Mouse (Mus musculus): ENCODE results near the gene Pnkp. TPM values are rescaled to one million over a fixed set of nuclear protein-coding genes. Genes with fewer than 3 reads are reported as not detected.
A peak's percentile ranks its signal among the peaks of the same experiment; 100 is the strongest.

The Pnkp gene
- polyA plus RNA-seq, 1 experiment from 2014 or later, result 31.6 TPM

DNA sequence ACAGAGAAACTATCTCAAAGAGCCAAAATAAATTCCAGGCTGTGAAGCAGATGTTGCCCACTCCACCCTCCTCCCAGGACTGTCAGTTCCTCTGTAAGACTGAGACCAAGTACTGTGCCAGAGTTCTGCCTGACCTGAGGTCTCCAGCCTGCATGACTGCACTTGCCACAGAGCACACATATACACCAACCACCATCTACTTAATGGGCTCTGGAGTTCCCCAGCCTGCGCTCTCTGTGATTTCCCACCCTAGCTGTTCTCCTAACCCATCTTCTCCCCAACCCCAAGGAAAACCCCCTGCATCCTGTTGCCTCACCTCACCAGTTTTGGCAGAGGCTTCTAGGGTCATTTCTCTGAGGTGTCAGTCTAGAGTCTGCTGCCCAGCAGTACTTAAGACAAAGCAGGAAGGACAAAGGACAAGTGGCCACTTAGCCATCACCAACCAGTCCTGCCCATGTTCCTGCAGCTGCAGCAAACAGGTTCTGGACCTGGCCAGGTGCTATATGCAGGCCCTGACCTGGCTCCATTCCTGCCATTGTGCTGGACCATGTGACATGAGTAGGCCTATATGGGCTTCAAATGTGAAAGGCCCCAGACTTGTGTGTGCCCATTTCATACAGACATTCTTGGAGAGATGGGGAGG, 21.4 kb upstream of the Pnkp start:
- WGBS, result 94% methylated on average over 1 of the region's 1 CpGs
- H3K9ac ChIP-seq, result no peak overlapping the region
- peaks cover 22% of the 10 kb centered on the region for H3K36me3 ChIP-seq
- peaks cover 21% of the 10 kb centered on the region for H3K4me1 ChIP-seq (replicated peaks)
- no peak for ATAC-seq (ENCODE audit: low read depth)
- peaks cover 20% of the 10 kb centered on the region for H3K27me3 ChIP-seq
- no peaks in the 10 kb centered on the region for H3K9me3 ChIP-seq
- no peak overlapping the region for H3K4me2 ChIP-seq
- no peak overlapping the region for H3K27ac ChIP-seq (replicated peaks)
- H3K4me3 ChIP-seq, result no peak overlapping the region

GRCm38 (mm10) chr7:44836016-44836404, 20.9 kb upstream of the Pnkp start:
- WGBS, result 54% methylated on average over 3 of the region's 3 CpGs
- Histone ChIP-seq H3K36me3 (peaks cover 22% of the 10 kb centered on the region), H3K4me1 (replicated peaks) (peaks cover 24% of the 10 kb centered on the region), H3K9ac (no peak overlapping the region), H3K27me3 (peaks cover 25% of the 10 kb centered on the region), H3K4me3 (no peak overlapping the region), H3K4me2 (no peak overlapping the region), H3K27ac (replicated peaks) (no peak overlapping the region), H3K9me3 (no peaks in the 10 kb centered on the region)
- no peak for ATAC-seq (ENCODE audit: low read depth)

DNA sequence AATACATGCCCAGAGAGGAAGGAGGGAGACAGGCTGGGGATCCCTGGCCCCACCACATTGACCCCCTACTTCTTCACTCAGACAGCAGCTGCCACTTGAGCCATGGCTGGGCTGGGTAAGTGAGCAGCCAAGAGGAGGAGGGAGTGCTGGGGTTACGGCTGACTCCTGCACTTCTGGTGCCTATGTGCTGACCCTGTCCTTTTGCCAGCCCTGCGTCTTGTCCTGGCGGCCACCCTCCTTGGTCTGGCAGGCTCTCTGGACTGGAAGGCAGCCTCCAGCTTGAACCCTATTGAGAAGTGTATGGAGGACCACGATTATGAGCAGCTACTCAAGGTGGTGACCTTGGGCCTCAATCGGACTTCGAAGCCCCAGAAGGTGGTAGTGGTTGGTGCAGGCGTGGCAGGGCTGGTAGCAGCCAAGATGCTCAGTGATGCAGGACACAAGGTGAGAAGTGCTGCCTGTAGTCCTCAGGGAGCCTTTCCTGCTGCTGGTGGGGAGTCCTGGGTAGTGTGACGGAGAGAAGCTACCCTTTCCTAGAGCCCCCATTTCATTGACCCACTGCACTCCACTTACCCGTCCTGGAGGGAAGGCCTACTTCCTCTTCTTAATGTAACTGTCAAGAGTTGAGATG, 20.4 kb upstream of the Pnkp start:
- Histone ChIP-seq H3K27me3 (peaks cover 30% of the 10 kb centered on the region), H3K9me3 (no peaks in the 10 kb centered on the region), H3K9ac (no peak overlapping the region), H3K4me2 (no peak overlapping the region), H3K4me1 (replicated peaks) (peaks cover 24% of the 10 kb centered on the region), H3K27ac (replicated peaks) (no peak overlapping the region), H3K36me3 (peaks cover 21% of the 10 kb centered on the region), H3K4me3 (no peak overlapping the region)
- ATAC-seq (ENCODE audit: low read depth), result no peak
- WGBS, result 85% methylated on average over 9 of the region's 9 CpGs

DNA sequence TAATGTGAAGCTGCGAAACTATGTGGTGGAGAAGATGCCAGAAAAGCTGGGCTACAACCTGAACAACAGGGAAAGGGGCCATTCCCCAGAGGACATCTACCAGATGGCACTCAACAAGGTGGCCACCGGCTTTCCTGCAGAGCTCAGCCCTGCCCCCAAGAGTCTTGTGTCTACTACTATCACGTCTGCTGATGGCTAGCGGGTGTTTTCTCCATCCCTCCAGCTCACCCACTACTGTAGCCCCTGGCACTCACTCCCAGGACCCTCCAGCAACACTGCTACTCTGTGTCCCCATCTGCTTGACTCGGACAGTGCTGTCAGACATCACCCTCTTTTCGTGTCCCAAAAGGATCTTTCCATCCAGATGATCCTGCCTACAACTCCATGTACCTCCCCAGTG, 18.9 kb upstream of the Pnkp start:
- 83% methylated on average over 6 of the region's 6 CpGs for WGBS
- Histone ChIP-seq H3K4me2 (no peak overlapping the region), H3K27ac (replicated peaks) (no peak overlapping the region), H3K4me3 (no peak overlapping the region), H3K9ac (no peak overlapping the region), H3K4me1 (replicated peaks) (peaks cover 24% of the 10 kb centered on the region), H3K36me3 (peaks cover 28% of the 10 kb centered on the region), H3K27me3 (peaks cover 40% of the 10 kb centered on the region), H3K9me3 (no peaks in the 10 kb centered on the region)
- ATAC-seq (ENCODE audit: low read depth), result no peak

DNA sequence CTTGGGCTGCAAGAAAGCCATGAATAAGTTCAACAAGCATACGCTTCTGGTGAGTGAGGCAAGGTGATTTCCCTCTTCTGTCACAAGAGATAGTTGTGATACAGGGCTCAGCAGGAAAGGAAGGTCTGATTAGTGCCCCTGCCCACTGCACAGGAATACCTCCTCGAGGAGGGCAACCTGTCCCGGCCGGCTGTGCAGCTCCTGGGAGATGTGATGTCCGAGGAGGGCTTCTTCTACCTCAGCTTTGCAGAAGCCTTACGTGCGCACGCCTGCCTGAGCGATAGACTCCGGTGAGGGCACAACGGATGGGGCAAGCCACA, 17.8 kb upstream of the Pnkp start:
- WGBS, result 30% methylated on average over 11 of the region's 11 CpGs

GRCm38 (mm10) chr7:44839491-44840191, 17.3 kb upstream of the Pnkp start:
- H3K9ac ChIP-seq, result peak overlapping the region; percentile 65
- peak overlapping the region; percentile 49 for H3K4me2 ChIP-seq
- peak overlapping the region; percentile 23 for H3K4me3 ChIP-seq
- no peaks in the 10 kb centered on the region for H3K9me3 ChIP-seq
- H3K27me3 ChIP-seq, result peaks cover 40% of the 10 kb centered on the region
- peaks cover 24% of the 10 kb centered on the region for H3K4me1 ChIP-seq (replicated peaks)
- ATAC-seq (ENCODE audit: low read depth), result peak; percentile 45
- no peak overlapping the region for H3K27ac ChIP-seq (replicated peaks)
- H3K36me3 ChIP-seq, result peaks cover 44% of the 10 kb centered on the region
- 1% methylated on average over 58 of the region's 58 CpGs for WGBS

More for the DNA sequence above, 17.8 kb upstream of the Pnkp start:
- Histone ChIP-seq H3K4me3 (peak overlapping the region; percentile 23), H3K27me3 (peaks cover 40% of the 10 kb centered on the region), H3K36me3 (peaks cover 39% of the 10 kb centered on the region), H3K9me3 (no peaks in the 10 kb centered on the region), H3K4me1 (replicated peaks) (peaks cover 24% of the 10 kb centered on the region), H3K9ac (peak overlapping the region; percentile 65), H3K4me2 (peak overlapping the region; percentile 49), H3K27ac (replicated peaks) (no peak overlapping the region)
- ATAC-seq (ENCODE audit: low read depth), result no peak

DNA sequence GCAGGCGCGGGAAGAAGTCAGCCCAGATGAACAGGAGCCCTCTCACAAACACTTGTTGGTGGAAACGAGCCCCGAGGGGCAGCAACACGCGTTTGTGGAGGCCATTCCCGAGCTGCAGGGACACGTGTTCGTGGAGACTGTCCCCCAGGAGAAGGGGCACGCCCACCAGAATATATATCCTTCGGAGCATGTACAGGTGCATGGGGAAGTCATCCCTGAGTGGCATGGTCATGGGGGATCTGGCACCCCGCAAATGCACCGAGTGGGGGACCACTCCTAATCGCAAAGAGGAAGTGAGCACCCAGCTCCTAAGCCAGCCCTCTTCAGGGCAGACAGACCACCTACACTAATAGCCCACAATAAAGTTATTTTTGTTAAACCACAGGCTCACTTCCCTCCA, 16.5 kb upstream of the Pnkp start:
- ATAC-seq (ENCODE audit: low read depth), result no peak
- H3K4me3 ChIP-seq, result peak overlapping the region; percentile 23; the same call in 1 of the 2 replicates
- H3K27ac ChIP-seq (replicated peaks), result no peak overlapping the region
- no peaks in the 10 kb centered on the region for H3K9me3 ChIP-seq
- H3K4me1 ChIP-seq (replicated peaks), result peaks cover 24% of the 10 kb centered on the region
- H3K9ac ChIP-seq, result peak overlapping the region; percentile 65; the same call in 1 of the 2 replicates
- peak overlapping the region; percentile 49 for H3K4me2 ChIP-seq
- peaks cover 52% of the 10 kb centered on the region for H3K36me3 ChIP-seq
- H3K27me3 ChIP-seq, result peaks cover 40% of the 10 kb centered on the region
- 41% methylated on average over 14 of the region's 14 CpGs for WGBS

- Histone ChIP-seq H3K4me1 (replicated peaks) (peaks cover 21% of the 10 kb centered on the region), H3K4me3 (no peak overlapping the region), H3K36me3 (peaks cover 67% of the 10 kb centered on the region), H3K9ac (no peak overlapping the region; the same call in 1 of the 2 replicates), H3K27me3 (peaks cover 40% of the 10 kb centered on the region), H3K9me3 (no peaks in the 10 kb centered on the region), H3K27ac (replicated peaks) (no peak overlapping the region), H3K4me2 (no peak overlapping the region)
- 93% methylated on average over 8 of the region's 8 CpGs for WGBS
- no peak for ATAC-seq (ENCODE audit: low read depth)
Measured at GRCm38 (mm10) chr7:44841825-44842463, 15.0 kb upstream of the Pnkp start.

- Histone ChIP-seq H3K9ac (no peak overlapping the region), H3K9me3 (no peaks in the 10 kb centered on the region), H3K4me3 (no peak overlapping the region), H3K36me3 (peaks cover 67% of the 10 kb centered on the region), H3K27me3 (peaks cover 24% of the 10 kb centered on the region), H3K4me1 (replicated peaks) (peaks cover 18% of the 10 kb centered on the region), H3K27ac (replicated peaks) (no peak overlapping the region), H3K4me2 (no peak overlapping the region)
- 95% methylated on average over 10 of the region's 10 CpGs for WGBS
- no peak for ATAC-seq (ENCODE audit: low read depth)
Measured at GRCm38 (mm10) chr7:44845006-44845405, 11.9 kb upstream of the Pnkp start.

DNA sequence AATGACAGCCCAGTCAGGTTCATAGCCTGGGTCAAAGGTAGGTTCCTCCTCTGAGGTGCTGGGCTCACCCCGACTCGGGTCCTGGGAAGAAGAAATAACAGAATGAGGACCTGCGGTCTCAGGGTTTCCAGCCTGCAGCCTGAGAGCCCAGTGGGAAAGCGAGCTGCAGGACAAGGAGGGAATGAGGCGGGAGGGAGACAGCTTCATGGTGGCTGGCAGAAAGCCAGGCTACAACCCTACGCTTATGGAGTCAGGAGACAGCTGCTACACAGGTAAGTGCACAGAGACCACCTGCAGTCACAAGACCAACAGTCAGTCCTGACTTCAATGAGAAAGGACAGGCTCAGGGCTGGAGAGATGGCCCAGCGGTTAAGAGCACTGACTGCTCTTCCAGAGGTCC, 10.1 kb upstream of the Pnkp start:
- Histone ChIP-seq H3K4me1 (replicated peaks) (peaks cover 24% of the 10 kb centered on the region), H3K9ac (no peak overlapping the region), H3K27ac (replicated peaks) (no peak overlapping the region), H3K4me2 (no peak overlapping the region), H3K9me3 (no peaks in the 10 kb centered on the region), H3K27me3 (peaks cover 7% of the 10 kb centered on the region), H3K4me3 (no peak overlapping the region), H3K36me3 (peaks cover 51% of the 10 kb centered on the region)
- WGBS, result 92% methylated on average over 7 of the region's 7 CpGs
- ATAC-seq (ENCODE audit: low read depth), result no peak

GRCm38 (mm10) chr7:44847772-44848171, 9.2 kb upstream of the Pnkp start:
- Histone ChIP-seq H3K9ac (peak overlapping the region; percentile 74), H3K27ac (replicated peaks) (peak overlapping the region; percentile 98), H3K4me2 (peak overlapping the region; percentile 84), H3K36me3 (peaks cover 46% of the 10 kb centered on the region), H3K4me3 (peak overlapping the region; percentile 84), H3K9me3 (no peaks in the 10 kb centered on the region), H3K4me1 (replicated peaks) (peaks cover 30% of the 10 kb centered on the region), H3K27me3 (no peaks in the 10 kb centered on the region)
- 86% methylated on average over 5 of the region's 5 CpGs for WGBS
- ATAC-seq (ENCODE audit: low read depth), result no peak

All from neural tube, embryonic 13.5 days (tissue).